Mouse (Mus musculus): ENCODE data around the gene Fbxw15. TPM values are rescaled to one million over a fixed set of nuclear protein-coding genes. Genes with fewer than 3 reads are reported as not detected.

The Fbxw15 gene
- polyA plus RNA-seq, 1 experiment = not detected

DNA sequence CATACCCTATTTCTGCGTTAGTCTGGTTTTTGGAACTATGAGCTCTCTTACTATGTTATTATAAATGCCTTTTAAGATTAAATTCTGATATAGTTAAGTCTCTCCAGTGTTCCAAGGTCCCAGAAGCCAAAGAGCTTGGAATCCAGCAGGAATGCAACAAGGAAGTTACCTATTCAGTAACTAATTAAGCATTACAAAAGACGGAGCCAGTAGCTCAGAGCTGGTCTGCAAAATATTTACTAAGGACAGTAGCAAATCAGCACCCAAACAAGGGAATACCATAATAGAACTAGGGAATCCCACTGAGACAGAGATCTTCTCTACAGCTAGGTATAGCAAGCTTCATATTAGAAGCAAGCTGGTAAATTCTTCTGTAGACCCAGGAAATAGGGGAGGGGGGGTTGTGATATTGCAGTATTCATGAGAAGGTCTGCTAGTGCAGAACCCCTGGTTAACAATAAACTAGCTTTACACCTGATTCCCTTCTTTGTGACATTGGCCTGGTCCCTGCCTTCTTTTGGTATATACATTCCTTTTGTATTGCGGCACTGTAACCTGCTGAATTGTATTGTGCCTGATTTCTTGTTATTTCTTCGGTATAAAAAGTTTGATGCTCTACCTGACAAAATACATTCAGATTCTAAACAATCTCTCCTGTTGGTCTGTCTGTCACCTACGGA is 44.5 kb downstream of the Fbxw15 start:
- H3K36me3 ChIP-seq (ENCODE audit: control insufficient read depth, insufficient read depth, low read length) = no peaks in the 10 kb centered on the region
- H3K4me1 ChIP-seq (ENCODE audit: control insufficient read depth, insufficient read depth, low read length) = no peaks in the 10 kb centered on the region
- H3K27ac ChIP-seq (ENCODE audit: control insufficient read depth, insufficient read depth, low read depth, low read length) = no peak overlapping the region
- no peak overlapping the region for H3K4me3 ChIP-seq (ENCODE audit: control insufficient read depth, low read depth, low read length)
- H3K27me3 ChIP-seq (ENCODE audit: control insufficient read depth, insufficient read depth, low read length) = no peaks in the 10 kb centered on the region
- TF ChIP-seq CTCF (IDR thresholded peaks at IDR 0.05; ENCODE audit: control insufficient read depth, insufficient read depth, insufficient replicate concordance, low read depth, low read length) = no peak
- TF ChIP-seq POLR2A (IDR thresholded peaks at IDR 0.05; ENCODE audit: control insufficient read depth, low read depth, low read length) = no peak

Other genes with a start within 250 kb of the Fbxw15 start
- not detected in 2 replicates for gene Fbxw28, start 228.6 kb downstream of the Fbxw15 start, polyA plus RNA-seq (2012; rRNA removed)
- gene Fbxw22, start 164.0 kb downstream of the Fbxw15 start, polyA plus RNA-seq (2012; rRNA removed) = not detected in 2 replicates
- not detected in 2 replicates for gene Fbxw16, start 119.1 kb downstream of the Fbxw15 start, polyA plus RNA-seq (2012; rRNA removed)
- not detected in 2 replicates for gene Fbxw19, start 72.4 kb downstream of the Fbxw15 start, polyA plus RNA-seq (2012; rRNA removed)
- not detected in 2 replicates for gene Fbxw24, start 57.8 kb upstream of the Fbxw15 start, polyA plus RNA-seq (2012; rRNA removed)
- gene Fbxw25, start 96.4 kb upstream of the Fbxw15 start, polyA plus RNA-seq (2012; rRNA removed) = not detected in 2 replicates
- gene Fbxw18, start 134.4 kb upstream of the Fbxw15 start, polyA plus RNA-seq (2012; rRNA removed) = 2.3 and 2.8 TPM in 2 replicates
- 0.56 and 0.77 TPM in 2 replicates for gene Fbxw26, start 177.8 kb upstream of the Fbxw15 start, polyA plus RNA-seq (2012; rRNA removed)
- 28.1 and 37.2 TPM in 2 replicates for gene Fbxw27, start 222.4 kb upstream of the Fbxw15 start, polyA plus RNA-seq (2012; rRNA removed)
- gene Spink8, start 244.0 kb upstream of the Fbxw15 start, polyA plus RNA-seq (2012; rRNA removed) = 0.58 and 286 TPM in 2 replicates